Mouse (Mus musculus): ENCODE measurements at regions not wholly inside any gene's neighbourhood (a gene's known extent, or its start where the extent isn't known, plus 50 kb on each side); places are given as distances from the start of the nearest gene placed in this dataset.

GRCm38 (mm10) chr15:85634322-85635141 lies 52.3 kb upstream of the Wnt7b start:
- DNase-seq = peak; percentile 98 to 100

- no peak for DNase-seq
Measured at GRCm38 (mm10) chr15:85635425-85635824, 53.2 kb upstream of the Wnt7b start.

GRCm38 (mm10) chr15:85639566-85639965 lies 57.3 kb upstream of the Wnt7b start:
- DNase-seq = no peak

GRCm38 (mm10) chr15:85641120-85642080 lies 59.1 kb upstream of the Wnt7b start:
- no peak for DNase-seq

GRCm38 (mm10) chr15:85645396-85645795 lies 63.1 kb upstream of the Wnt7b start:
- no peak for DNase-seq

GRCm38 (mm10) chr15:85645971-85646638 lies 63.8 kb upstream of the Wnt7b start:
- DNase-seq = peak; percentile 38 to 60

- no peak for DNase-seq
Measured at GRCm38 (mm10) chr15:85646639-85647277, 64.5 kb upstream of the Wnt7b start.

- no peak for DNase-seq
Measured at GRCm38 (mm10) chr15:85647593-85647992, 65.3 kb upstream of the Wnt7b start.

GRCm38 (mm10) chr15:85650241-85650640 lies 68.0 kb upstream of the Wnt7b start:
- DNase-seq = no peak

GRCm38 (mm10) chr15:85651718-85652420 lies 69.6 kb upstream of the Wnt7b start:
- no peak for DNase-seq

GRCm38 (mm10) chr15:85652431-85652830 lies 70.2 kb upstream of the Wnt7b start:
- no peak for DNase-seq

- no peak for DNase-seq
Measured at GRCm38 (mm10) chr15:85652871-85653337, 70.6 kb upstream of the Wnt7b start.

- peak; percentile 67 to 70 for DNase-seq
Measured at GRCm38 (mm10) chr15:85653421-85654401, 71.4 kb upstream of the Wnt7b start.

GRCm38 (mm10) chr15:85654791-85655190 lies 72.5 kb upstream of the Wnt7b start:
- no peak for DNase-seq

- no peak for DNase-seq
Measured at GRCm38 (mm10) chr15:85655751-85656167, 73.5 kb upstream of the Wnt7b start.

- DNase-seq = no peak
Measured at GRCm38 (mm10) chr15:85656852-85657251, 74.6 kb upstream of the Wnt7b start.

GRCm38 (mm10) chr15:85657441-85657989 lies 75.2 kb upstream of the Wnt7b start:
- no peak for DNase-seq

- DNase-seq = no peak
Measured at GRCm38 (mm10) chr15:85658101-85658885, 76.0 kb upstream of the Wnt7b start.
